Mouse (Mus musculus): ENCODE measurements around the gene Emc10.

DNA sequence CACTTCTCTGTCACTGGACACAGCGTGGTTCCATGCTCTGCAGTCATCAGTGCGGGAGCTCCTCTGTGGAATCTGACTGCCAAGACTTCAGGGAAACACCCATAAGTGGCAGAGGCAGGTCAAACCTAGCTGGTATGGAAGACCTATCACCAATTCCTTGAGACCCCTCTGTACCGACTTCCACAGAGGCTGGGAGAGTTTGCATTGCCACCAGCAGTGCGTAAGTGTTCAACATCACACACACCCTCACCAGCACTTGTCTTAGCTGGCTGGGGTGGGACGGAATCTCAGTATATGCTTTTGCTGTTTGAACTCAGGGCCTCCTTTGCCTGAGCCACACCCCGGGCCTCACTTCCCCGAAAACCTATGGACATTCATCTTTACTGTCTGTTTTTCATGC, 8.4 kb downstream of the Emc10 start:
- TF ChIP-seq EP300 (IDR thresholded peaks at IDR 0.05; ENCODE audit: insufficient read depth, low read depth, low read length) (no peak), CTCF (IDR thresholded peaks at IDR 0.05; ENCODE audit: low read depth, low read length) (no peak), POLR2A (IDR thresholded peaks at IDR 0.05; ENCODE audit: insufficient read depth, low read length) (no peak)
